Mouse (Mus musculus) hindbrain, postnatal 0 days (tissue): ENCODE results near the gene Sgms2. TPM values are rescaled to one million over a fixed set of nuclear protein-coding genes. Genes with fewer than 3 reads are reported as not detected.

Source experiments
- ATAC-seq: fragments of 200-750 bp; cut with Nextera tagmentation; 2 replicates; pipeline ENCODE4 v1.8.0; 2017; ENCODE audit warnings: mild to moderate bottlenecking, moderate TSS enrichment, moderate library complexity
- DNase-seq: peaks from one replicate; pipeline ENCODE4 v3.0.0-alpha.2; 2015; ENCODE audit warnings: low spot score
- H3K27ac ChIP-seq: fragments of 300-500 bp; sonication (generic); 2 replicates; pipeline ENCODE4 v1.5.1; 2014; ENCODE audit warnings: mild to moderate bottlenecking
- H3K27me3 ChIP-seq: fragments of 300-500 bp; sonication (generic); 2 replicates; pipeline ENCODE4 v1.6.1; 2014; ENCODE audit warnings: low read length, mixed read lengths; ENCODE audit not compliant: insufficient read depth
- H3K36me3 ChIP-seq: fragments of 300-500 bp; sonication (generic); 2 replicates; pipeline ENCODE4 v1.6.1; 2014; ENCODE audit warnings: low read length, mixed read lengths; ENCODE audit not compliant: insufficient read depth
- H3K4me1 ChIP-seq: fragments of 300-500 bp; sonication (generic); 2 replicates; pipeline ENCODE4 v1.6.1; 2014; ENCODE audit warnings: antibody characterized with exemption, low read length, mixed read lengths; ENCODE audit not compliant: insufficient read depth
- H3K4me2 ChIP-seq: fragments of 300-500 bp; sonication (generic); 2 replicates; pipeline ENCODE4 v1.6.1; 2014; ENCODE audit warnings: low read depth, mild to moderate bottlenecking, low read length, moderate library complexity, mixed read lengths
- H3K4me3 ChIP-seq: fragments of 300-500 bp; sonication (generic); 2 replicates; pipeline ENCODE4 v1.5.1; 2014; ENCODE audit warnings: low read length
- H3K9ac ChIP-seq: fragments of 300-500 bp; sonication (generic); replicated peaks from 2 replicates; pipeline ENCODE4 v1.6.1; 2014; ENCODE audit warnings: mild to moderate bottlenecking, low read length, moderate library complexity, mixed read lengths
- H3K9me3 ChIP-seq: fragments of 300-500 bp; sonication (generic); 2 replicates; pipeline ENCODE4 v1.6.1; 2016; ENCODE audit warnings: low read length, mixed read lengths
- CTCF ChIP-seq: IDR thresholded peaks from 2 replicates; pipeline ENCODE4 v1.5.1; 2016; ENCODE audit warnings: antibody characterized with exemption, control low read depth, low read depth
- WGBS: fragments of 180-500 bp; shearing (Covaris S2); extraction: QIAGEN DNeasy Blood & Tissue Kit; methylation state at CpG from one replicate; pipeline ENCODE4 v1.1.7; 2014; 5-methylcytosine and 5-hydroxymethylcytosine counted together
- polyA plus RNA-seq: library from polyadenylated mRNA; unstranded; fragments of >200 nt; fragmentation: Nextera tagmentation; extraction: Ambion mirVana; gene quantifications from 2 replicates; pipeline ENCODE4 v1.2.1, GENCODE M21; 2015
- total RNA-seq: library from RNA; depleted of rRNA; stranded (reverse); fragments of >200 nt; gene quantifications from 2 replicates; pipeline ENCODE4 v1.2.3, GENCODE M21; 2014

Gene Sgms2
- total and polyA plus RNA-seq, 2 experiments from 2014 or later, result 3.9 to 4.2 TPM

- no peak for TF ChIP-seq CTCF
- Histone ChIP-seq H3K9me3 (no peaks in the 10 kb centered on the region), H3K4me3 (no peak overlapping the region), H3K9ac (no peak overlapping the region), H3K36me3 (no peaks in the 10 kb centered on the region), H3K27me3 (no peaks in the 10 kb centered on the region), H3K4me2 (no peak overlapping the region), H3K27ac (no peak overlapping the region), H3K4me1 (no peaks in the 10 kb centered on the region)
- WGBS, result 80% methylated on average over 6 of the region's 6 CpGs
- no peak for ATAC-seq
- DNase-seq, result no peak
Measured at GRCm38 (mm10) chr3:131499651-131500050, 8.4 kb upstream of the Sgms2 start.

GRCm38 (mm10) chr3:131496506-131497122 is 5.4 kb upstream of the Sgms2 start:
- DNase-seq (no peak), ATAC-seq (no peak)
- Histone ChIP-seq H3K9me3 (no peaks in the 10 kb centered on the region), H3K27ac (no peak overlapping the region), H3K9ac (no peak overlapping the region), H3K36me3 (no peaks in the 10 kb centered on the region), H3K4me1 (no peaks in the 10 kb centered on the region), H3K27me3 (no peaks in the 10 kb centered on the region), H3K4me3 (no peak overlapping the region), H3K4me2 (no peak overlapping the region)
- TF ChIP-seq CTCF, result no peak
- 52% methylated on average over 10 of the region's 10 CpGs for WGBS

GRCm38 (mm10) chr3:131495076-131495475 is 3.9 kb upstream of the Sgms2 start:
- no peaks in the 10 kb centered on the region for H3K9me3 ChIP-seq
- 77% methylated on average over 1 of the region's 1 CpGs for WGBS
- no peak overlapping the region for H3K4me3 ChIP-seq
- no peak overlapping the region for H3K4me2 ChIP-seq
- no peaks in the 10 kb centered on the region for H3K27me3 ChIP-seq
- H3K9ac ChIP-seq, result no peak overlapping the region
- DNase-seq (no peak), ATAC-seq (no peak)
- no peak overlapping the region for H3K27ac ChIP-seq
- no peak for TF ChIP-seq CTCF
- H3K36me3 ChIP-seq, result no peaks in the 10 kb centered on the region
- H3K4me1 ChIP-seq, result no peaks in the 10 kb centered on the region

GRCm38 (mm10) chr3:131493194-131493593 is 2.0 kb upstream of the Sgms2 start:
- no peaks in the 10 kb centered on the region for H3K9me3 ChIP-seq
- H3K4me1 ChIP-seq, result no peaks in the 10 kb centered on the region
- WGBS, result 72% methylated on average over 6 of the region's 6 CpGs
- H3K9ac ChIP-seq, result no peak overlapping the region
- ATAC-seq, result no peak
- no peak for DNase-seq
- H3K27ac ChIP-seq, result no peak overlapping the region
- no peak overlapping the region for H3K4me3 ChIP-seq
- no peaks in the 10 kb centered on the region for H3K36me3 ChIP-seq
- no peak for TF ChIP-seq CTCF
- no peak overlapping the region for H3K4me2 ChIP-seq
- no peaks in the 10 kb centered on the region for H3K27me3 ChIP-seq

GRCm38 (mm10) chr3:131491980-131492379 is 769 bp upstream of the Sgms2 start:
- 95% methylated on average over 7 of the region's 7 CpGs for WGBS
- Histone ChIP-seq H3K27ac (no peak overlapping the region), H3K4me1 (no peaks in the 10 kb centered on the region), H3K4me3 (no peak overlapping the region), H3K9ac (no peak overlapping the region), H3K9me3 (no peaks in the 10 kb centered on the region), H3K36me3 (no peaks in the 10 kb centered on the region), H3K4me2 (no peak overlapping the region), H3K27me3 (no peaks in the 10 kb centered on the region)
- TF ChIP-seq CTCF, result no peak
- no peak for ATAC-seq
- no peak for DNase-seq

- DNase-seq (peak; percentile 59), ATAC-seq (peak; percentile 91)
- peak overlapping the region; percentile 3; the same call in 1 of the 2 replicates for H3K27ac ChIP-seq
- no peak for TF ChIP-seq CTCF
- H3K36me3 ChIP-seq, result no peaks in the 10 kb centered on the region
- peak overlapping the region; percentile 62 for H3K4me3 ChIP-seq
- H3K4me2 ChIP-seq, result peak overlapping the region; percentile 93
- H3K9me3 ChIP-seq, result no peaks in the 10 kb centered on the region
- no peaks in the 10 kb centered on the region for H3K27me3 ChIP-seq
- peak overlapping the region; percentile 70 for H3K9ac ChIP-seq
- no peaks in the 10 kb centered on the region for H3K4me1 ChIP-seq
- WGBS, result 2% methylated on average over 62 of the region's 78 CpGs
Measured at GRCm38 (mm10) chr3:131490143-131490908, 885 bp downstream of the Sgms2 start.
